Mouse (Mus musculus) embryonic facial prominence, embryonic 15.5 days (tissue): Measurements from ENCODE around the gene Ctu2. TPM values are rescaled to one million over a fixed set of nuclear protein-coding genes. Genes with fewer than 3 reads are reported as not detected.

ENCODE experiments used
- ATAC-seq: fragments of 200-750 bp; cut with Nextera tagmentation; 2 replicates; pipeline ENCODE4 v1.8.0; 2017; ENCODE audit warnings: low read depth, moderate TSS enrichment; ENCODE audit not compliant: insufficient number of reproducible peaks, low FRiP score, low TSS enrichment
- H3K27ac ChIP-seq: fragments of 300-500 bp; sonication (generic); replicated peaks from 2 replicates; pipeline ENCODE4 v1.5.1; 2015; ENCODE audit warnings: mild to moderate bottlenecking, inconsistent platforms
- H3K27me3 ChIP-seq: fragments of 300-500 bp; sonication (generic); 2 replicates; pipeline ENCODE4 v1.6.1; 2015; ENCODE audit warnings: inconsistent platforms
- H3K36me3 ChIP-seq: fragments of 300-500 bp; sonication (generic); 2 replicates; pipeline ENCODE4 v1.6.1; 2015; ENCODE audit warnings: mild to moderate bottlenecking, inconsistent platforms
- H3K4me1 ChIP-seq: fragments of 300-500 bp; sonication (generic); 2 replicates; pipeline ENCODE4 v1.6.1; 2015; ENCODE audit warnings: inconsistent platforms
- H3K4me2 ChIP-seq: fragments of 300-500 bp; sonication (generic); replicated peaks from 2 replicates; pipeline ENCODE4 v1.6.1; 2015; ENCODE audit warnings: mild to moderate bottlenecking, inconsistent platforms
- H3K4me3 ChIP-seq: fragments of 300-500 bp; sonication (generic); replicated peaks from 2 replicates; pipeline ENCODE4 v1.5.1; 2015; ENCODE audit warnings: mild to moderate bottlenecking, inconsistent platforms
- H3K9ac ChIP-seq: fragments of 300-500 bp; sonication (generic); 2 replicates; pipeline ENCODE4 v1.6.1; 2015; ENCODE audit warnings: inconsistent platforms
- H3K9me3 ChIP-seq: fragments of 300-500 bp; sonication (generic); replicated peaks from 2 replicates; pipeline ENCODE4 v1.6.1; 2016; ENCODE audit warnings: inconsistent platforms
- WGBS: fragments of 180-500 bp; shearing (Covaris S2); methylation state at CpG from one replicate; pipeline ENCODE4 v1.1.7; 2015; 5-methylcytosine and 5-hydroxymethylcytosine counted together
- polyA plus RNA-seq: library from polyadenylated mRNA; unstranded; fragments of >200 nt; fragmentation: Nextera tagmentation; extraction: Ambion mirVana; gene quantifications from 2 replicates; pipeline ENCODE4 v1.2.1, GENCODE M21; 2015

Gene Ctu2
- polyA plus RNA-seq, 1 experiment from 2014 or later: 46.4 TPM

DNA sequence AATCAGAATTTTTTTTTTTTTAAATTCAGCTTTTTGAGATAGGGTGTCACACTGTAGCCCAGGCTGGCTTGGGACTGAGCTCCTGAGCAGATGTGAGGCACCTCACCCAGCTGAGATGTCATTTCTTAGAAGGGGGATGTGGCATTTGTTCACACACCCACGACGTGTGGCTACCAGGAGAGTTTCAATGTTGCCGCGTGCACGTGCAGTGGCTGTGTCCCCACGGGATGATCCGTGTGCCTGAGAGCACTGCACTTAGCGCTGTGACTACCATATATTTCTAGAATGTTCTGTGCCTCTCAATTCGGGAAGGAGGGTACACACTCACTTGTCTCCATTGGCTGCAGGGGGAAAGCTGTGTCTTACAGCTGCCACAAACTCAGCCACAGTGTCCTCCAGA is 39.8 kb upstream of the Ctu2 start:
- Histone ChIP-seq H3K4me1 (peaks cover 16% of the 10 kb centered on the region), H3K36me3 (peaks cover 51% of the 10 kb centered on the region), H3K4me2 (no peak overlapping the region)

DNA sequence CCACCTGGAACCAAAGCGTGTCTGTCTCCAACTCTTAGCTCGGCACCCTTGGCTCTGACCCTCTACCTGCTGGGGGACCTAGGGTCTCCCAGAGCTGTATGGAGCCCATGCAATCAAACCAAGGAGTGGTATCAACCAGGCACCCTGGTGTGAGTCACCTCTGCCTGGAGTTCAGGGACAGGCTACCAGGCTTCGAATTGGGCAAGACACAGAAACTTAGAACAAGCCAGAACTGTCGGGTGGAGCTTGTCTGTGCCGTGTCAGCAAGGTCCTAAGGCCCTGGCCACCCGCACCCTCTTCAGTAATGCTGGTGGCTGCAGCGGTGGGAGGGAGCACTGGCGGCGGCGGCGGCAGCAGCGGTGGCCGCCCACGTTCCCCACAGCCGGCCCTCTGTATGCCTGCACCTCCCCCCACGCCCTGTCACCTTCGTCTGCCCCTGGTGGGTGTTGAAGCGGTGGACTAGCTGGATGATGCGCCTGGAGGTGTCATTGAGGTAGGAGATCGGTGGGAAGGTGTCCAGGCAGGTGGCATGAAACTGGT is 39.3 kb upstream of the Ctu2 start:
- Histone ChIP-seq H3K4me3 (no peak overlapping the region), H3K4me1 (peaks cover 12% of the 10 kb centered on the region), H3K9me3 (no peaks in the 10 kb centered on the region), H3K27me3 (no peaks in the 10 kb centered on the region), H3K27ac (no peak overlapping the region), H3K9ac (no peak overlapping the region), H3K4me2 (no peak overlapping the region), H3K36me3 (peaks cover 51% of the 10 kb centered on the region)
- ATAC-seq: no peak
- 86% methylated on average over 20 of the region's 20 CpGs for whole genome bisulfite sequencing

More for the DNA sequence above, 39.8 kb upstream of the Ctu2 start:
- no peak for ATAC-seq
- H3K9ac ChIP-seq: no peak overlapping the region
- H3K9me3 ChIP-seq: no peaks in the 10 kb centered on the region
- no peak overlapping the region for H3K27ac ChIP-seq
- no peak overlapping the region for H3K4me3 ChIP-seq
- H3K27me3 ChIP-seq: no peaks in the 10 kb centered on the region
- 91% methylated on average over 9 of the region's 9 CpGs for WGBS

DNA sequence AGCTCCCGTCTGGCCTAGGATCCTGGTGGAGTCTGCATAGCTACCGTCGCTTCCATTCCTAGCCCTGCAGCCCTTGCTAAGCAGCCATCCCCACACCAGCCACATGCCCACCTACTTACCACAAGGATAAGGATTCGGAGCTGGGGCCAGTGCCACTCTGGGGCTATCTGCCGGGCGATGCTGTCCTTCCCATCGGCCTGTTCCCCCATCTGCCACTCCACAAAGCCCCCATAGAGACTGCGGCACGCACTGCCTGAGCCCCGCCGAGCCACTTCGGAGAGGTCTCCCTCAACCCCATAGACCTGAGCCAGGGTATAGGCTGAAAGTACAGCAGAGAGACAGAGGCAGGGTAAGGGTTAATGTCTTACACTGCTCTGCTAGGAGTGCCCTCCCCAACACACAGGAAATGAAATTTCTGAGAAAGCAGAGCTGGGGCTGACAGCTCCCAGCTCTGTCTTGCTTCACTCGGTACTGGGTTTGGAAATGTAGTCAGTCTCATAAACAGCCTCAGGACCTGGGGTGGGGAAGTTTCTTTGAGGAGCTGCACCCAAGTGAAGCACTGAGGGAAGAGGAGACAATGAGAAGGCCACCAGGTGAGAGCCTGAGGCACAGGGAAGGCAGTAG is 38.1 kb upstream of the Ctu2 start:
- no peak overlapping the region for H3K9ac ChIP-seq
- no peak overlapping the region for H3K4me2 ChIP-seq
- H3K27me3 ChIP-seq: no peaks in the 10 kb centered on the region
- peaks cover 51% of the 10 kb centered on the region for H3K36me3 ChIP-seq
- H3K27ac ChIP-seq: no peak overlapping the region
- 87% methylated on average over 13 of the region's 13 CpGs for WGBS
- H3K4me3 ChIP-seq: no peak overlapping the region
- peaks cover 14% of the 10 kb centered on the region for H3K4me1 ChIP-seq
- ATAC-seq: no peak
- H3K9me3 ChIP-seq: no peaks in the 10 kb centered on the region

DNA sequence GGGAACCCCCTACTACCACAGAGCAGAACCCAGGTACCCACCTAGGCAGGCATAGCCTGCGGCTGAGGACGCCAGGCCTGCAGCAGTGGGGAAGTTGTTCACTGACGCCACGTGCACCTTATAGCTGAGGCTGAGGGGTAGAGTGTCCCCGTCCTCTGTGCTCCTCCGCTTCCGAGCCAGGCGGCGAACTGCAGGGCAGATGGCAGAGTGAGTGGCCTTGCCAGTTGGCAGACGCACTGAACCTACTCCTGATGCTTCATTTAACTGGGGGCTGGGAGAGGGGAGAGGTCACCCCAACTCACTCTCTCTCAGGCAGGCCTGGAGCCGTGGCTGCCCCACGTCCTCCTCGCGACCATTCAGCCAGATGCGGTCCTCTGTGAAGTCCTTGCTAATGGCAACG is 36.6 kb upstream of the Ctu2 start:
- Histone ChIP-seq H3K9ac (no peak overlapping the region), H3K4me1 (peaks cover 15% of the 10 kb centered on the region), H3K27me3 (no peaks in the 10 kb centered on the region), H3K4me3 (no peak overlapping the region), H3K36me3 (peaks cover 49% of the 10 kb centered on the region), H3K4me2 (no peak overlapping the region), H3K27ac (no peak overlapping the region), H3K9me3 (no peaks in the 10 kb centered on the region)
- 93% methylated on average over 16 of the region's 16 CpGs for WGBS
- ATAC-seq: no peak

DNA sequence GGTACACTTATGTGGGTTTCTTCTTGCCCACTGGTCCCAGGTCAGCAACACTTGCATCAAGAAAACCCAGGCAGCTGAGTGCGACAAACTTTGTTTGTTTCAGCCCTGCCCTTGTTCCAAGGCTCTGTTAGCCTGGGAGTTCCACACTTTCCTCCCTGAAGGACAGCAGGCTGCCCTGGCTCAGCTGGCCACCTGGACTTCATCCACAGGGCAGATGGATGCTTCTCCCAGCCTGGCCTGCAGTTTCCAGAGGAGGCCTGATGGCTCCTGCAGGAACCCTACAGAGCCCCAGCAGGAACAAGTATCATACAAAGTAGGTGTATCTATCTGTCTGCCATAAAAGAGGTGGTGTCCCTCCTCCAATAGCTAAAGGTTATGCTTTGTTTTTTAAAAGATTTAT is 34.6 kb upstream of the Ctu2 start:
- Histone ChIP-seq H3K36me3 (peaks cover 30% of the 10 kb centered on the region), H3K4me3 (no peak overlapping the region), H3K9ac (no peak overlapping the region), H3K4me2 (no peak overlapping the region), H3K27me3 (no peaks in the 10 kb centered on the region), H3K4me1 (peaks cover 33% of the 10 kb centered on the region), H3K27ac (no peak overlapping the region), H3K9me3 (no peaks in the 10 kb centered on the region)
- WGBS: 96% methylated on average over 1 of the region's 1 CpGs
- ATAC-seq: no peak

DNA sequence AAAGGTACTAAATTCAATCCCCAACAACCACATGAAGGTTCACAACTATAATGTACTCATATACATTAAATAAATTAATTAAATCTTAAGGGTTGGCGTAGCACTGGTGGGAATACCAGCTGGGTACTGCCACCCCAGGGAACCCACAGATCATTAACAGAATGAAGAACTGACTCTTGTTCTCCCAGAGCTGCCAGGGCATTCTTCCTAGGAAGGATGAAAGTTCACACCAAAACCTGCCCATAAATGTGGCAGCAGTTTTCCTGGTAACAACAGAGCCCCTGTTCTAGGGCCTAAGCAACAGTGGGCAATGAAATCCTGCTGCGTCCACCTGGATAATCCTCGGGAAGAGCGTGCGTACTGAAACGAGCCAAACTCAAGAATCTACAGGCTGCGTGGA is 33.6 kb upstream of the Ctu2 start:
- ATAC-seq: no peak
- Histone ChIP-seq H3K27me3 (no peaks in the 10 kb centered on the region), H3K4me1 (peaks cover 33% of the 10 kb centered on the region), H3K9me3 (no peaks in the 10 kb centered on the region), H3K4me3 (peak overlapping the region; percentile 81), H3K36me3 (peaks cover 20% of the 10 kb centered on the region), H3K4me2 (peak overlapping the region; percentile 97), H3K27ac (no peak overlapping the region), H3K9ac (peak overlapping the region; percentile 69)
- 23% methylated on average over 7 of the region's 7 CpGs for WGBS

DNA sequence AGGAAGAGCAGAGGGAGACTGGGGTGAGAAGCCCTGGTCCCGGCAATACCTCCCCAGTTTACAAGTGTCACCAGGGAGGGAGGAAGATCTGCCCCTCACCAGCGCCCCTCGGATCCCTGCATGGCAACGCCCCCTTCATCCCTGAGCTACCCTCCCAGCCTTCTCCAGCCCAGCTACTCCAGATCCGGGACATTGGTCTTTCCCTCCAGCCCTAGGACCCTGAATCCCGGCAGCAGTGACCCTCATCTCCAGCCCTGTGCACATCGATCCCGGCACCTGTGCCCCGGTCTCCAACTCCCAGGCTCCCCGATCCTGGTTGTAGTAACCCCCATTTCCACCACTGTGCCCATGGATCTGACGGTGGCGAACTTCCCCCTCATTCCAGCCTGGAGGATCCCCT is 33.2 kb upstream of the Ctu2 start:
- no peak for ATAC-seq

DNA sequence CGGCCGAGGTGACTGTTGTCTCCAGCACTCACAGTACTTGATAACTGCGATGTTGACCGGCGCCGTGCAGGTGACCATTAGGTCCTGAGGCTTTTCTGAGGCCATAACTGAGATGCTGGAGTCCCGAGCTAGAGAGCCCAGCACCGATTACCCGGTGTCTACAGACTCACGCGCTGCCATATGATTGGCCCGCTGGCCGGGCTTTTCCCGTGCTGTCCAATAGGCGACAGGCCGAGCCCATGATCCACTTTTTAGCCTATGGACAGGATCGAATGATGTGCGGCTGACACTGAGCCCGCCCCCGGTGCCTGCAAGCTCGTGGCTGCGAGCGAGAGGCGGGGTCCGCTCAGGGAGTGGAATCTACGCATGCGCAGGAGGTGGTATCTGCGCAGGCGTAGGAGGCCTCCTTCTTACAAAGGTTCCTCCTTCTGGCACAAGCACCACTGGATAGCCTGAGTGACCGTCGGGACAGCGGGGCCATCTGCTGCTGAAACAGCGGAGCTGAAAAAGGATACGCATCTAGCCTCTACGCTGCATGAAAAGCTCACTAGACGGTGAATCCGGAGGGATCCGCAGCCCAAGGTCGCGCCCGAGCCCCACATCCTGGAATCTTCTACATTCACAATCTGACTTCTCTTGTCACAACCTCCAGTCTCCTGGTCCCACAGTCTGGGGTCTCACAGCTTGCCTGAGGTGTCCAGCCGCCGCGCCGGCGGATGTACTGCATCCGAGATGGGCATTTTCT is 32.5 kb upstream of the Ctu2 start, which contains the start of gene Mvd:
Gene Mvd (minus strand): TSS at position 161 of the 745 bp plus-strand sequence.
- 0% methylated on average over 46 of the region's 47 CpGs for WGBS
- peak within 1 kb of the TSS; percentile 97 for H3K4me2 ChIP-seq
- H3K27me3 ChIP-seq: no peaks in the 10 kb centered on the region
- H3K36me3 ChIP-seq: peaks cover 13% of the 10 kb centered on the region; the same call in 1 of the 2 replicates
- H3K4me3 ChIP-seq: peak within 1 kb of the TSS; percentile 81
- H3K4me1 ChIP-seq: peaks cover 33% of the 10 kb centered on the region
- H3K27ac ChIP-seq: peak within 1 kb of the TSS; percentile 97
- peak; percentile 98 for ATAC-seq
- no peaks in the 10 kb centered on the region for H3K9me3 ChIP-seq
- peak within 1 kb of the TSS; percentile 69 for H3K9ac ChIP-seq

More for the DNA sequence above, 33.2 kb upstream of the Ctu2 start:
- Histone ChIP-seq H3K4me1 (peaks cover 33% of the 10 kb centered on the region), H3K4me2 (peak overlapping the region; percentile 97), H3K27ac (peak overlapping the region; percentile 97), H3K9me3 (no peaks in the 10 kb centered on the region), H3K36me3 (peaks cover 17% of the 10 kb centered on the region; the same call in 1 of the 2 replicates), H3K4me3 (peak overlapping the region; percentile 81), H3K9ac (peak overlapping the region; percentile 69), H3K27me3 (no peaks in the 10 kb centered on the region)
- 3% methylated on average over 12 of the region's 12 CpGs for WGBS

DNA sequence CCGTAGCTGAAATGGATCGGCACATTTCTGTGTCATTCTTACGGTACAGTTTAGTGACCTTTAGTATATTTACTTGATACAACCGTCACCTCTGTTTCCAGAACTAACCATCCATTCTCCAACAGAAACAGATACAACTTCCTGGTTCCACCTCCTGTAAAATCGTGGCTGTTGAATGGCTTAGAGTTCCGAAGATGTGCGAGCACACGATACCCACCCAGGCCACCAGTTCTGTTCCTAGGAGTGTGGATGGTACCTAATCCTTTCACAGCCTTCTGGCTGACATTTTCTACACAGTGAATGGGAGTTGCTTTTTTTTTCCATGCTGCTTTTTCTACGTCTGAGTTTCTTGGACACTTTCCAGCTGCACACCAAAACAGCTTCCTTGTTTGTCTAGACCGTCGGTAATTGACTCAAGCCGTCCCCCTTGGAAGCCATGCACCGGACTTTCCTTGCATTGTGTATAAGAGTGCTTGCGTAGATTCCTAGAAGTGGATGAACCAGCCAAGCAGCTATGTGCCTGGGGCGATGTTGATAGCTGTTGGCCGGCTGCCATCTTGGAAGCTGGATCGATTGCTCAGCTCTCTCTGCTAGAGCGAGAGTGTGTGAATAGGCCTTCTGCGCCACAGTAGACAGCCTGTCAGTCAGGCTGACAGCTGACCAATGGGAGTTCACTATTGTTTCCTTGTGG is 31.7 kb upstream of the Ctu2 start:
- Histone ChIP-seq H3K4me3 (peak overlapping the region; percentile 81), H3K4me1 (peaks cover 33% of the 10 kb centered on the region), H3K9ac (peak overlapping the region; percentile 68), H3K9me3 (no peaks in the 10 kb centered on the region), H3K4me2 (peak overlapping the region; percentile 97), H3K27ac (peak overlapping the region; percentile 97), H3K27me3 (no peaks in the 10 kb centered on the region), H3K36me3 (0 out of 2 replicates have a peak, but pooled peaks cover 7% of the 10 kb centered on the region)
- peak; percentile 34; the same call in 1 of the 2 replicates for ATAC-seq
- 5% methylated on average over 19 of the region's 19 CpGs for WGBS

DNA sequence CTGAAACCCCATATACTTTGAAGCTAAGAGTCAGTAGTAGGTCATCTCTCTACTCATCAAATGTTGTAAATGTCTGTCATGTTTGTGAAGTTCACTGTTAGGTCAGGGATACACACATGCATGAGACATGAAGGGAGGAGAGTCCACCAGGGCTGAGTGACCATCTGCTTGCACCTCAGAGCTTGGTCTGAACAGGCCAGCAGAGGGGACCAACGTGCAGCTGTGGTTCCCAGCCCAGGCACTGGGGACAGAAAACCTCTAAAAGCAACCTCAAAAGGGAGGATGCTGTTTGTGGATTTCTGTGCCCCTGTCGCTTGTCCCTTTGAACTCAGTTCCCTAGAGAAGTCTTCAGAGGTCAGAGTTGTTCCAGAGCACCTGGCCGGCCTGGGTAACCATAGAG is 30.7 kb upstream of the Ctu2 start:
- Histone ChIP-seq H3K9me3 (no peaks in the 10 kb centered on the region), H3K27ac (no peak overlapping the region), H3K36me3 (no peaks in the 10 kb centered on the region), H3K4me2 (peak overlapping the region; percentile 97; the same call in 1 of the 2 replicates), H3K4me1 (peaks cover 33% of the 10 kb centered on the region), H3K27me3 (no peaks in the 10 kb centered on the region), H3K9ac (no peak overlapping the region), H3K4me3 (no peak overlapping the region)
- ATAC-seq: no peak
- WGBS: 61% methylated on average over 3 of the region's 3 CpGs

DNA sequence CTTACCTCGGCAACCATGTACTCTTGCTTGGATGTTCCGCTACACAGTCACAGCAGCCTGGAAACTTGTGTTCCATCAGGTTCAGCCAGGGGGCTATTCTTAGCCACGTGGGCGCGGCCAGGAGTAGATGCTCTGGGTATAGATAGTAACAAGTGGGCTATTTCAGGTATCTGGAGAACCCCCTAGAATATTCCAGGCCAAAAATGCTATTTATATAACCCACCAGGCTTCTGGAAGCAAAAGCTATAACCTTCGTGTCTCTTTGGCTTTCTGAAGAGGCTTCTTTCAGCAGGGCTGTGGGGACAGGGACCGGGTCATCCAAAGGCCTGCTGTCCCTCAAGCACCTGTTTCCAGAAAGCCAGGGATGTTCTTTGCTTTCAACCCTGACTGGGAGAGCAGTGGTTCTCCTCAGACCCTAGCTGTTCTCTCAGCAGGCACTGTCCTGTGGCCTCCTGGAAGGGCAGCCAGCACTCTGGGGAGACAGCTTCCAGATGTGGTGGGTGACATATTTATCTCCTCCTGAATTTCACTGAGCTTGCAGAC is 24.7 kb upstream of the Ctu2 start:
- 71% methylated on average over 7 of the region's 7 CpGs for WGBS
- Histone ChIP-seq H3K4me3 (no peak overlapping the region), H3K4me2 (no peak overlapping the region), H3K4me1 (no peaks in the 10 kb centered on the region), H3K27ac (no peak overlapping the region), H3K36me3 (no peaks in the 10 kb centered on the region), H3K9ac (no peak overlapping the region), H3K27me3 (no peaks in the 10 kb centered on the region), H3K9me3 (no peaks in the 10 kb centered on the region)
- no peak for ATAC-seq
